Mouse (Mus musculus) liver, embryonic 15.5 days (tissue): Measurements from ENCODE around the gene Arid3a. TPM values are rescaled to one million over a fixed set of nuclear protein-coding genes. Genes with fewer than 3 reads are reported as not detected.

Source experiments
- ATAC-seq: fragments of 200-750 bp; cut with Nextera tagmentation; 2 replicates; pipeline ENCODE4 v1.8.0; 2017; ENCODE audit warnings: moderate number of reproducible peaks, mild to moderate bottlenecking, moderate library complexity; ENCODE audit not compliant: insufficient read depth
- H3K27ac ChIP-seq: fragments of 300-500 bp; sonication (generic); replicated peaks from 2 replicates; pipeline ENCODE4 v1.5.1; 2015; ENCODE audit warnings: mild to moderate bottlenecking, inconsistent platforms
- H3K27me3 ChIP-seq: fragments of 300-500 bp; sonication (generic); 2 replicates; pipeline ENCODE4 v1.6.1; 2015; ENCODE audit warnings: mild to moderate bottlenecking, inconsistent platforms
- H3K36me3 ChIP-seq: fragments of 300-500 bp; sonication (generic); replicated peaks from 2 replicates; pipeline ENCODE4 v1.6.1; 2015; ENCODE audit warnings: moderate library complexity, mild to moderate bottlenecking, inconsistent platforms
- H3K4me1 ChIP-seq: fragments of 300-500 bp; sonication (generic); replicated peaks from 2 replicates; pipeline ENCODE4 v1.6.1; 2015; ENCODE audit warnings: inconsistent platforms
- H3K4me2 ChIP-seq: fragments of 300-500 bp; sonication (generic); 2 replicates; pipeline ENCODE4 v1.6.1; 2015; ENCODE audit warnings: moderate library complexity, mild to moderate bottlenecking, inconsistent platforms
- H3K4me3 ChIP-seq: fragments of 300-500 bp; sonication (generic); replicated peaks from 2 replicates; pipeline ENCODE4 v1.5.1; 2015; ENCODE audit warnings: mild to moderate bottlenecking, inconsistent platforms
- H3K9ac ChIP-seq: fragments of 300-500 bp; sonication (generic); 2 replicates; pipeline ENCODE4 v1.6.1; 2015; ENCODE audit warnings: moderate library complexity, mild to moderate bottlenecking, inconsistent platforms
- H3K9me3 ChIP-seq: fragments of 300-500 bp; sonication (generic); replicated peaks from 2 replicates; pipeline ENCODE4 v1.6.1; 2016; ENCODE audit warnings: inconsistent platforms
- WGBS: fragments of 180-500 bp; shearing (Covaris S2); methylation state at CpG from one replicate; pipeline ENCODE4 v1.1.7; 2015; ENCODE audit warnings: mixed read lengths; ENCODE audit not compliant: insufficient replicate concordance; 5-methylcytosine and 5-hydroxymethylcytosine counted together
- polyA plus RNA-seq: library from polyadenylated mRNA; unstranded; fragments of >200 nt; fragmentation: Nextera tagmentation; extraction: Ambion mirVana; gene quantifications from 2 replicates; pipeline ENCODE4 v1.2.1, GENCODE M21; 2015

Gene Arid3a
- polyA plus RNA-seq, 1 experiment from 2014 or later = 6.1 TPM

DNA sequence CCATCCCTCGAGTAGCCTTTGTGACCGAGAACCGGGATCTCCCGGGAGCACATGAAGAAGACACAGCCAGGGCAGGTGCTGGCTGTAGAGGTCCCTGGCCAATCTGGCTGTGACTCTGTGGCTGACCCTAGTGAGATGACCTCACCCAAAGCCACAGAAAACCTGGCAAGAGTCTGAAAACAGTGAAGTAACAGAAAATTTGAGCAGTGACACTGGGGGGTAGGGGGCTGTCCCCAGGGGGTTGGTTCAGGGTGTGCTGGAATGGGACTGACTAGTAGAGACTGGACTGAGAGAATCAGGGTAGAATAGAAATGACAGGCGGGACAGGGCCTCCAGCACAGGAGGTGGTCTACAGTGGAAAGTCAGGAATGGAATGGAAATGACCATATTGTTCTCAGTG lies 56.4 kb downstream of the Arid3a start:
- H3K9me3 ChIP-seq = no peaks in the 10 kb centered on the region
- peak overlapping the region; percentile 87 for H3K4me3 ChIP-seq
- 76% methylated on average over 5 of the region's 5 CpGs for WGBS
- peaks cover 71% of the 10 kb centered on the region for H3K4me1 ChIP-seq
- peaks cover 28% of the 10 kb centered on the region for H3K36me3 ChIP-seq
- peak overlapping the region; percentile 99 for H3K27ac ChIP-seq
- no peak for ATAC-seq
- H3K9ac ChIP-seq = peak overlapping the region; percentile 88
- H3K27me3 ChIP-seq = peaks cover 11% of the 10 kb centered on the region
- H3K4me2 ChIP-seq = peak overlapping the region; percentile 91

DNA sequence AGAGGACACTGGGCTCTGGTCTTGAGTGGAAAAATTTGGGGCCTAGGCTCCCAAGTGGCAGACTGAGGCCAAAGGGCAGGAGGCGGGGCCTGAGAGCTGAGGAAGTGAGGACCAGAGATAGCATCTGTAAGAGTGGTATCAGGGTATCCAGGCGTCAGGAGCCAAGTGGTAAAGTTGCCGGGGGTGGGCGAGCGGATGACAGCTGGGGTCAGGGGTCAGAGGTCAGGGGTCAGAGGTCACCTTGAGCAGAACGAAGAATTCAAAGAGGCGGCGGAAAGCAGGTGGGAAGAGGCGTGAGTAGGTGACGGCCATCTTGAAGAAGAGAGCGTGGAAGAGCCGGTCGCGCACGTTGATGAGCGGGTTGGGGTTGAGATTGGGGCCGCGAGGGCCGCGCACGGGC lies 56.8 kb downstream of the Arid3a start:
- Histone ChIP-seq H3K27ac (peak overlapping the region; percentile 99), H3K36me3 (peaks cover 23% of the 10 kb centered on the region), H3K4me3 (peak overlapping the region; percentile 87), H3K4me2 (peak overlapping the region; percentile 91), H3K9ac (peak overlapping the region; percentile 88), H3K4me1 (peaks cover 76% of the 10 kb centered on the region), H3K27me3 (peaks cover 16% of the 10 kb centered on the region), H3K9me3 (no peaks in the 10 kb centered on the region)
- WGBS = under 1% methylated on average over 21 of the region's 21 CpGs
- ATAC-seq = no peak

DNA sequence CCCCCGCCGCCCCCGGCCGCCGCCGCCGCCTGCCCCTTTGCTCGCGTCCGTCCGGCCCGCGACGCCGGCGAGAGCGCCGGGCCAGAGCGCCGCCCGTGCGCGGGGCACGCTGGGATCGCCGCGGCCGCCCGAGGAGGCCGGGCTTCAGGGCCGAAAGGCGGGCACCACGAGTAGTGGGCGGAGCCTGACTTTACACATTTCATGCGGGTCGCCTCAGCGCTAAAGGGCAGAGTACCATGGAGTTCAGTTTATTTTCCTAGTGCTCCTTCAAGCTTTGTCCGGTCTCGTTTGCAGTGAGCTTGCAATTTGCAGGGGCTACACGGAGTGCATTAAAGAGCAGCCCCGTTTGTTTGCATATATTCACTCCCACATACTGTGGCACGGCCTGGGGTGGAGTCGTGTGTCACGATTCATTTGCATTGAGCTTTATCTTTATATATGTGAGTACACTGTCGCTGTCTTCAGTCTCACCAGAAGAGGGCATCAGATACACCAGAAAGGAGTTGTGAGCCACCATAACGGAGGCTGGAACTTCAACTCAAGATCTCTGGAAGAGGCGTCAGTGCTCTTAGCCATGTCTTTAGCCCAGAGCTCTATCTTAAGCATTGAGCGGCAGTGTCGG lies 57.5 kb downstream of the Arid3a start, which contains the start of gene Tmem259:
Gene Tmem259 (minus strand): TSS at position 136 of the 622 bp plus-strand sequence.
- H3K4me1 ChIP-seq = peaks cover 82% of the 10 kb centered on the region

DNA sequence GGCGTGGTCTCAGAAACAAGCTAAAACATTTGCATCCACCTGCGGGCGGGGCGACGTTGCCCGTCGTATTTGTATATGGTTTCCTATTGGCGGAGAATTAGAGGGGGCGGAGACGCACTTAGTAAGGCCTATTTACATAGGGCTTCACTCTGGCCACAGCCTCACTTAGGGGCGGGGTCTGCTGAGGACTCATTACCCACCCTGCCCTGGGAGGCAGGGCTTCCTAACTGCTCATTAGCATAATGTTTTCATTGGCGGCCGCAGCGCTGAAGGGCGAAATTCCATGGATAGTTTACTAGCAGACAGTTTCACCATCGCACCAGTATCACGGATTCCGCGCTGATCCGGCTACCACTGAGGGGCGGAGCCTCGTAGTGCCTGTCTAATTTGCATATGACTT lies 58.0 kb downstream of the Arid3a start:
- peak; percentile 84 for ATAC-seq
- peak overlapping the region; percentile 99 for H3K27ac ChIP-seq
- 0% methylated on average over 22 of the region's 22 CpGs for WGBS
- H3K9ac ChIP-seq = peak overlapping the region; percentile 88
- peak overlapping the region; percentile 87 for H3K4me3 ChIP-seq
- H3K36me3 ChIP-seq = peaks cover 11% of the 10 kb centered on the region; the same call in 1 of the 2 replicates
- H3K9me3 ChIP-seq = no peaks in the 10 kb centered on the region
- H3K27me3 ChIP-seq = peaks cover 28% of the 10 kb centered on the region
- H3K4me2 ChIP-seq = peak overlapping the region; percentile 91
- peaks cover 86% of the 10 kb centered on the region for H3K4me1 ChIP-seq

More for the DNA sequence above, 57.5 kb downstream of the Arid3a start, which contains the start of gene Tmem259:
- peak; percentile 71 for ATAC-seq
- H3K27ac ChIP-seq = peak within 1 kb of the TSS; percentile 99
- H3K36me3 ChIP-seq = peaks cover 17% of the 10 kb centered on the region
- peak within 1 kb of the TSS; percentile 88 for H3K9ac ChIP-seq
- WGBS = 1% methylated on average over 49 of the region's 49 CpGs
- peak within 1 kb of the TSS; percentile 91 for H3K4me2 ChIP-seq
- no peaks in the 10 kb centered on the region for H3K9me3 ChIP-seq
- H3K27me3 ChIP-seq = peaks cover 22% of the 10 kb centered on the region
- peak within 1 kb of the TSS; percentile 87 for H3K4me3 ChIP-seq

DNA sequence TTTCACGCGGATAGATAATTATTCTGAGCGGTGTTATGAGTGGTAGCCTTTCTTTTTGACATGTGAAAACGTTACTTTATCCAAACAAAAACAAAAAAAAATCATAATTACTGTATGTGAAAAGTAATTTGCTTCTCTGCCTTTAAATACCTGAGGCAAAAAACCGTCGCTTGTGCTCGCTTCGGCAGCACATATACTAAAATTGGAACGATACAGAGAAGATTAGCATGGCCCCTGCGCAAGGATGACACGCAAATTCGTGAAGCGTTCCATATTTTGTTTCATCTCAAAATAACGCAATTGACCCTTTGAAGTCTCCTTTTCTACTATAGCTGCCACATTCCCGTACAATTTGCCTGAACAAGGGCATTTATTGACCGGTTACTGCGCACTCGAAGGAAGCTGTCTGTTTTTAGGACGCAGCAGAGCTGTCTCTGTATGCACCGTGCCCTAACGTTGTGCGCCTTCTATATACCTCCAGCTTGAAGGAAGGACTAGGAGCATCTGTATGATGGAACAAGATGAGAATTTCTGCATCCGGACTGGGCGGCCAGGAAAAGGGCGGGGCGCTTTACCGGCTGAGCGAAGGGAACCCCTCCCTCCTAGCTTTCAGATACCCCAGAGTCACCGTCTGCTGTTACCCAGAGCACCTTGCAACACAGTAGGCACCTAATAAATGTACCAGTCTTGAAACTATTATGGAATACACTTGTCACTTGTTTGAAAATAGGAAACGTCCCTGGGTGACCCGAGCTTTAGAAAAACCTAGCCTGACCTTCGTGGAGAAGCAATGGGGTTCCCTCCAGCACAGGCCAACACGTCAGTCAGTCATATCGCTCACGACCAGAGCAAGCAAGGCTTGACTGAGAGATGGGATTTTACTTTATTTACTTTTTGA lies 58.7 kb downstream of the Arid3a start:
- Histone ChIP-seq H3K4me1 (peaks cover 81% of the 10 kb centered on the region), H3K27ac (peak overlapping the region; percentile 99), H3K36me3 (peaks cover 10% of the 10 kb centered on the region; the same call in 1 of the 2 replicates), H3K27me3 (peaks cover 32% of the 10 kb centered on the region), H3K4me3 (peak overlapping the region; percentile 87), H3K9me3 (no peaks in the 10 kb centered on the region), H3K9ac (peak overlapping the region; percentile 88), H3K4me2 (peak overlapping the region; percentile 91)
- WGBS = 2% methylated on average over 35 of the region's 35 CpGs
- peak; percentile 47 for ATAC-seq

DNA sequence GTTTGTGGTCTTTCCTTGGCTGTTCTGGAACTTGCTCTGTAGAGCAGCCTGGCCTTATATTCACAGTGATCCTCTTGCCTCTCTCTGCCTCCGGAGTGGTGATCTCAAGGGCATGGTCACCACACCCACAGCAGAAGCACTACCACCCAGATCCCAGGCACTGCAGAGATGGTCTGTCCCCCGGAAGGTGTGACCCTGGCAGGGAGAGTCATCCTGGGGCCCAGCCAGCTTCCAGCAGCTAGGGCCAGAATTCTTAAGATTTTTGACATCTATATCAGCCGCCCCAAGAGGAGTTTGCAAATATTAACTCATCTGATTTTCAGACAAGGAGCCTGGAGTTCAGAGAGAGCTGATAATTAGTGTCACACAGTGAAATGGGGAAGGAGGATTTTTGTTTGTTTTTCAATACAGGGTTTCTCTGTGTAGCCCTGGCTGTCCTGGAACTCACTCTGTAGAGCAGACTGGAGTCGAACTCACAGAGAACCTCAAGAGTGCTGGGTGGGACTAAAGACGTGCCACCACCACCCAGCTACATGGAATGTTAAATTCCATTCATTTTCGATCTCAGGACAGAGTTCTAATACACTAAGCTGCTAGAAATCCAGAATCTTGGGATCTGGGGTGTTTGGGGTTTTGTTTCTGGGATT lies 59.5 kb downstream of the Arid3a start:
- WGBS = 13% methylated on average over 6 of the region's 6 CpGs
- Histone ChIP-seq H3K4me2 (peak overlapping the region; percentile 91), H3K9me3 (no peaks in the 10 kb centered on the region), H3K9ac (peak overlapping the region; percentile 88), H3K4me1 (peaks cover 81% of the 10 kb centered on the region), H3K4me3 (peak overlapping the region; percentile 87), H3K27me3 (peaks cover 38% of the 10 kb centered on the region), H3K27ac (peak overlapping the region; percentile 99), H3K36me3 (peaks cover 9% of the 10 kb centered on the region)
- peak; percentile 45 for ATAC-seq

DNA sequence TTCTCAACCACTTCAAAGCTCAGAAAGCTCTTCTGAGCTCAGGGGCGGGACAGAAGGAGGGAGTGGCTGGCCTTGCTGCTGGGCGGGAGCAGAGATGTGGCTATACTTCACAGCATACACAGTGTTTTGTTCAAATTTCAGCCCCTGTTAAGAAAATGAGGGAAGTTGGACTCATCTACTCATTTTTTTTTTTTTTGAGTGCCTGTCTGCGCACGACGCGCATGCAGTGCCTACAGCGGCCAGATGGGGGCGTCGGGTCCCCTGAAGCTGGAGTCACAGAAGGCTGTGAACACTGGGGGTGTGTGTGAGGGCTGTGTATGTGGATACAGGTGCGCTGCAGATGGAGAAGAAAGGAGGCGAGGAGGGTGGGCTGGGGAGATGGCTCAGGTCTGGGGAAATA lies 60.1 kb downstream of the Arid3a start:
- ATAC-seq = no peak
- H3K27me3 ChIP-seq = peaks cover 38% of the 10 kb centered on the region
- H3K4me1 ChIP-seq = peaks cover 75% of the 10 kb centered on the region
- H3K9ac ChIP-seq = peak overlapping the region; percentile 88
- H3K27ac ChIP-seq = peak overlapping the region; percentile 99
- peak overlapping the region; percentile 91 for H3K4me2 ChIP-seq
- peaks cover 13% of the 10 kb centered on the region; the same call in 1 of the 2 replicates for H3K36me3 ChIP-seq
- no peaks in the 10 kb centered on the region for H3K9me3 ChIP-seq
- H3K4me3 ChIP-seq = peak overlapping the region; percentile 87
- under 1% methylated on average over 11 of the region's 11 CpGs for WGBS

DNA sequence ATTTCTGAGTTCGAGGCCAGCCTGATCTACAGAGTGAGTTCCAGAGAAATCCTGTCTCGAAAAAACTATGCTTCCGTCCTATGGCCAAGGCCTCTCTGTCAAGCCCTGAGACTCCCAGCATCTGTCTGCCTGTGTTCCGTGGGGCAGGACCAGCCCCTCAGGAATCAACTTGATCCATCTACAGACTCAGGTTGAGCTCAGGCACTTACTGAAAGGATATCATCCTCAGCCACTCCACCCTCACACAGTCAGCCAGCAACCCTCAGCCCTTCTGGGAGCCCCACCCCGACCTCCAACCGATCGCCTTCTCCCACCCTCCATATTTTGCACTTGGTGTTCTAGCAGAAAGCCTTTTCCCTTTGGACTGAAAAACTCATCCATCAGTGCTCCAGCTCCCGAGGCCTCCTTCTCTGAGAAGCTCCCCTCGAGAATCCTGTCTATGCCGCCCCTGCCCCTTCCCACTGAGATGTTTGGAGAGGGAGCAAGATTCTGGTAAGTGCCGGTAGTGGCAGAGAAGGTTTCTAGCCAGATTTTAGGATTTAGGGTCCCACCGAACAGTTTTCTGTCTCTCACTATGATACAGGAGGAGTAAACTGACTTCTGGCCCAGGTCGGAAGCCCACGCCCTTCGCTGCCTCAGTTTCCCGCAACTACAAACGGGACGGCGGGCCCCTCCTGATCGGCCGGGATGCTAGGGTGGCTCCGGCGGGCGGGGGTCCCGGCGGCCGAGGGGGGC lies 61.1 kb downstream of the Arid3a start:
- Histone ChIP-seq H3K27ac (peak overlapping the region; percentile 99), H3K36me3 (peaks cover 22% of the 10 kb centered on the region), H3K4me2 (peak overlapping the region; percentile 91), H3K9me3 (no peaks in the 10 kb centered on the region), H3K4me1 (peaks cover 68% of the 10 kb centered on the region), H3K4me3 (peak overlapping the region; percentile 61), H3K27me3 (peaks cover 38% of the 10 kb centered on the region), H3K9ac (peak overlapping the region; percentile 88)
- no peak for ATAC-seq
- WGBS = 16% methylated on average over 27 of the region's 27 CpGs

DNA sequence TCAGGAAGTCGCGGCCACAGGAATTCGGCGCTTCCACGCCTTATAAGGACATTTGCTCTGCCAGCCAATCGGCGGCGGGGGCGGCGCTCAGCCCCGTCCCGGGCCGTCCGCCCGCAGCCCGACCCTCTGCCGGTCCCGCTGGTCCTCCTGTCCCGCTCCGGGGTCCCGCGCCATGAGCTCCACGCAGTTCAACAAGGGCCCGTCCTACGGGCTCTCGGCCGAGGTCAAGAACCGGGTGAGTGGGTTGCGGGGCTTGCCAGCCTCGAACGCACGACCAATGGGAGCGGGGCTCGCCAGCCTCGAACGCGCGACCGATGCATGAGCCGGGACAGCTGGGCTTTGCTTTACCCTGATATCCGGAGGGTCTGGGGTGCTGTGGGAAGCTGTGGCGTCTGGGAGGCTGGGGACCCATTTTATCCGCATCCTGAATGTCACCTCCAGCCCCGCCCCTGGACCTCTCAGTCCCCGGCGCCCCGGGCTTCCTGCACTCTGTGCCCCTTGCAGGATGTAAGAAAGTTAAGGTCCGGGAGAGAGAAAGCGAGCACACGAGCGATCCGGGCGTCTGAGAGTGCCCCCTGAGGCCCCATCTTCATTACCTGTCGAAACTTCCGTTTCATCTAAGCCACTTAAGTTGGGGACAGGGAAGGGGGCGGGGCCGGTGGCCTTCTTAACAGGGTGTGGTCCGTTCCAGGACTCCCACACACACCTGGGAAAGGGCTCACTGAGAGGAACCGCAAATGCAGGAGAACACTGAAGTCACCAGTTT lies 61.8 kb downstream of the Arid3a start, which contains the start of gene Cnn2:
Gene Cnn2 (plus strand): TSS at position 79 of the 766 bp plus-strand sequence.
- peak within 1 kb of the TSS; percentile 99 for H3K27ac ChIP-seq
- peaks cover 29% of the 10 kb centered on the region for H3K36me3 ChIP-seq
- peak within 1 kb of the TSS; percentile 88 for H3K9ac ChIP-seq
- peaks cover 67% of the 10 kb centered on the region for H3K4me1 ChIP-seq
- H3K4me2 ChIP-seq = peak within 1 kb of the TSS; percentile 91
- under 1% methylated on average over 58 of the region's 59 CpGs for WGBS
- peaks cover 38% of the 10 kb centered on the region for H3K27me3 ChIP-seq
- peak within 1 kb of the TSS; percentile 87 for H3K4me3 ChIP-seq
- no peaks in the 10 kb centered on the region for H3K9me3 ChIP-seq
- ATAC-seq = no peak
